Mouse (Mus musculus): Measurements from ENCODE around the gene Pla2g2e. TPM values are rescaled to one million over a fixed set of nuclear protein-coding genes. Genes with fewer than 3 reads are reported as not detected.

Gene Pla2g2e
- polyA plus RNA-seq, 1 experiment = 2.5 TPM

- Histone ChIP-seq H3K79me2 (ENCODE audit: control insufficient read depth, insufficient read depth) (no peaks in the 10 kb centered on the region), H3K4me3 (ENCODE audit: insufficient read depth, poor library complexity, severe bottlenecking) (no peak overlapping the region), H3K36me3 (ENCODE audit: control insufficient read depth, insufficient read depth) (no peaks in the 10 kb centered on the region), H3ac (ENCODE audit: control insufficient read depth, insufficient read length, low read depth) (peak overlapping the region; percentile 46), H3K79me3 (ENCODE audit: low read depth) (no peaks in the 10 kb centered on the region), H3K27me3 (ENCODE audit: control insufficient read depth, insufficient read depth, insufficient read length) (peaks cover 1% of the 10 kb centered on the region)
- TF ChIP-seq MYOD1 (IDR thresholded peaks at IDR 0.05; ENCODE audit: control insufficient read depth, insufficient read length, low read depth) (no peak), FOSL1 (IDR thresholded peaks at IDR 0.05; ENCODE audit: insufficient read depth, low read length, poor library complexity, severe bottlenecking) (no peak), CTCF (IDR thresholded peaks at IDR 0.05; ENCODE audit: control insufficient read depth, insufficient read depth, insufficient read length) (no peak), MYOG (IDR thresholded peaks at IDR 0.05; ENCODE audit: control insufficient read depth, extremely low read depth, insufficient read length) (no peak), MAX (IDR thresholded peaks at IDR 0.05) (no peak), USF1 (IDR thresholded peaks at IDR 0.05; ENCODE audit: low read depth) (no peak), CEBPB (IDR thresholded peaks at IDR 0.05; ENCODE audit: low read depth) (no peak)
Measured at GRCm38 (mm10) chr4:138855092-138855632, 22.6 kb upstream of the Pla2g2e start.

- H3K27me3 ChIP-seq (ENCODE audit: control insufficient read depth, insufficient read depth, insufficient read length) = no peaks in the 10 kb centered on the region
- no peak for TF ChIP-seq FOSL1 (IDR thresholded peaks at IDR 0.05; ENCODE audit: insufficient read depth, low read length, poor library complexity, severe bottlenecking)
- TF ChIP-seq CTCF (IDR thresholded peaks at IDR 0.05; ENCODE audit: control insufficient read depth, insufficient read depth, insufficient read length) = peak; percentile 94
- no peak for TF ChIP-seq USF1 (IDR thresholded peaks at IDR 0.05; ENCODE audit: low read depth)
- no peak for TF ChIP-seq CEBPB (IDR thresholded peaks at IDR 0.05; ENCODE audit: low read depth)
- TF ChIP-seq MAX (IDR thresholded peaks at IDR 0.05) = no peak
- no peak overlapping the region for H3K4me3 ChIP-seq (ENCODE audit: insufficient read depth, poor library complexity, severe bottlenecking)
- H3K79me2 ChIP-seq (ENCODE audit: control insufficient read depth, insufficient read depth) = no peaks in the 10 kb centered on the region
- H3K36me3 ChIP-seq (ENCODE audit: control insufficient read depth, insufficient read depth) = no peaks in the 10 kb centered on the region
- H3K79me3 ChIP-seq (ENCODE audit: low read depth) = no peaks in the 10 kb centered on the region
- H3ac ChIP-seq (ENCODE audit: control insufficient read depth, insufficient read length, low read depth) = no peak overlapping the region
Measured at GRCm38 (mm10) chr4:138856491-138856890, 21.3 kb upstream of the Pla2g2e start.

- no peaks in the 10 kb centered on the region for H3K79me2 ChIP-seq (ENCODE audit: control insufficient read depth, insufficient read depth)
- no peak overlapping the region for H3K4me3 ChIP-seq (ENCODE audit: insufficient read depth, poor library complexity, severe bottlenecking)
- H3K36me3 ChIP-seq (ENCODE audit: control insufficient read depth, insufficient read depth) = no peaks in the 10 kb centered on the region
- no peak for TF ChIP-seq MYOG (IDR thresholded peaks at IDR 0.05; ENCODE audit: control insufficient read depth, extremely low read depth, insufficient read length)
- TF ChIP-seq USF1 (IDR thresholded peaks at IDR 0.05; ENCODE audit: low read depth) = no peak
- no peak for TF ChIP-seq CEBPB (IDR thresholded peaks at IDR 0.05; ENCODE audit: low read depth)
- no peaks in the 10 kb centered on the region for H3K27me3 ChIP-seq (ENCODE audit: control insufficient read depth, insufficient read depth, insufficient read length)
- H3ac ChIP-seq (ENCODE audit: control insufficient read depth, insufficient read length, low read depth) = no peak overlapping the region
- no peaks in the 10 kb centered on the region for H3K79me3 ChIP-seq (ENCODE audit: low read depth)
Measured at GRCm38 (mm10) chr4:138857576-138857975, 20.2 kb upstream of the Pla2g2e start.

GRCm38 (mm10) chr4:138858446-138858845 is 19.3 kb upstream of the Pla2g2e start:
- Histone ChIP-seq H3K79me3 (ENCODE audit: low read depth) (no peaks in the 10 kb centered on the region), H3K36me3 (ENCODE audit: control insufficient read depth, insufficient read depth) (no peaks in the 10 kb centered on the region), H3ac (ENCODE audit: control insufficient read depth, insufficient read length, low read depth) (no peak overlapping the region), H3K27me3 (ENCODE audit: control insufficient read depth, insufficient read depth, insufficient read length) (no peaks in the 10 kb centered on the region), H3K79me2 (ENCODE audit: control insufficient read depth, insufficient read depth) (no peaks in the 10 kb centered on the region), H3K4me3 (ENCODE audit: insufficient read depth, poor library complexity, severe bottlenecking) (no peak overlapping the region)
- no peak for TF ChIP-seq USF1 (IDR thresholded peaks at IDR 0.05; ENCODE audit: low read depth)

GRCm38 (mm10) chr4:138859245-138859644 is 18.5 kb upstream of the Pla2g2e start:
- no peaks in the 10 kb centered on the region for H3K36me3 ChIP-seq (ENCODE audit: control insufficient read depth, insufficient read depth)
- no peaks in the 10 kb centered on the region for H3K79me2 ChIP-seq (ENCODE audit: control insufficient read depth, insufficient read depth)
- H3K4me3 ChIP-seq (ENCODE audit: insufficient read depth, poor library complexity, severe bottlenecking) = no peak overlapping the region
- TF ChIP-seq MYOD1 (IDR thresholded peaks at IDR 0.05; ENCODE audit: control insufficient read depth, insufficient read length, low read depth) = no peak
- no peak for TF ChIP-seq CTCF (IDR thresholded peaks at IDR 0.05; ENCODE audit: control insufficient read depth, insufficient read depth, insufficient read length)
- no peaks in the 10 kb centered on the region for H3K79me3 ChIP-seq (ENCODE audit: low read depth)
- H3K27me3 ChIP-seq (ENCODE audit: control insufficient read depth, insufficient read depth, insufficient read length) = no peaks in the 10 kb centered on the region
- H3ac ChIP-seq (ENCODE audit: control insufficient read depth, insufficient read length, low read depth) = no peak overlapping the region

- H3K79me3 ChIP-seq (ENCODE audit: low read depth) = no peaks in the 10 kb centered on the region
- no peaks in the 10 kb centered on the region for H3K27me3 ChIP-seq (ENCODE audit: control insufficient read depth, insufficient read depth, insufficient read length)
- TF ChIP-seq CTCF (IDR thresholded peaks at IDR 0.05; ENCODE audit: control insufficient read depth, insufficient read depth, insufficient read length) (no peak), MAX (IDR thresholded peaks at IDR 0.05) (no peak), MYOG (IDR thresholded peaks at IDR 0.05; ENCODE audit: control insufficient read depth, extremely low read depth, insufficient read length) (no peak), FOSL1 (IDR thresholded peaks at IDR 0.05; ENCODE audit: insufficient read depth, low read length, poor library complexity, severe bottlenecking) (no peak), CEBPB (IDR thresholded peaks at IDR 0.05; ENCODE audit: low read depth) (no peak), MYOD1 (IDR thresholded peaks at IDR 0.05; ENCODE audit: control insufficient read depth, insufficient read length, low read depth) (no peak), USF1 (IDR thresholded peaks at IDR 0.05; ENCODE audit: low read depth) (no peak)
- H3ac ChIP-seq (ENCODE audit: control insufficient read depth, insufficient read length, low read depth) = no peak overlapping the region
- H3K79me2 ChIP-seq (ENCODE audit: control insufficient read depth, insufficient read depth) = no peaks in the 10 kb centered on the region
- H3K36me3 ChIP-seq (ENCODE audit: control insufficient read depth, insufficient read depth) = no peaks in the 10 kb centered on the region
- H3K4me3 ChIP-seq (ENCODE audit: insufficient read depth, poor library complexity, severe bottlenecking) = no peak overlapping the region
Measured at GRCm38 (mm10) chr4:138859728-138860127, 18.0 kb upstream of the Pla2g2e start.
